Mouse (Mus musculus) cerebellum, adult 2 months (tissue): ENCODE results near the gene Pdlim5. TPM values are rescaled to one million over a fixed set of nuclear protein-coding genes. Genes with fewer than 3 reads are reported as not detected.

Source experiments
- DNase-seq, 2 experiments: peaks; one replicate each; pipeline ENCODE4 v3.0.0; 2021
- H3K27ac ChIP-seq: fragments of 200-500 bp; 2 replicates; pipeline ENCODE4 v1.5.1; 2012; ENCODE audit warnings: low read length, control low read depth, inconsistent platforms; ENCODE audit not compliant: insufficient read depth
- H3K27me3 ChIP-seq: fragments of 200-500 bp; 2 replicates; pipeline ENCODE4 v1.6.1; 2012; ENCODE audit warnings: inconsistent platforms, mild to moderate bottlenecking, low read length, moderate library complexity; ENCODE audit not compliant: control insufficient read depth, insufficient read depth
- H3K4me1 ChIP-seq: fragments of 200-500 bp; 2 replicates; pipeline ENCODE4 v1.6.1; 2011; ENCODE audit warnings: low read length; ENCODE audit not compliant: control insufficient read depth, insufficient read depth
- H3K4me3 ChIP-seq: fragments of 200-500 bp; replicated peaks from 2 replicates; pipeline ENCODE3; 2011; ENCODE audit warnings: mild to moderate bottlenecking, low read depth, low read length, control low read depth; ENCODE audit not compliant: insufficient read depth
- CTCF ChIP-seq: fragments of 200-500 bp; IDR thresholded peaks from 2 replicates; pipeline ENCODE4 v1.5.1; 2011; ENCODE audit warnings: low read depth, mild to moderate bottlenecking, control low read depth, low read length, moderate library complexity, borderline replicate concordance; ENCODE audit not compliant: insufficient read depth
- POLR2A ChIP-seq: fragments of 200-500 bp; IDR thresholded peaks from 2 replicates; pipeline ENCODE4 v1.6.1; 2011; ENCODE audit warnings: low read length, control low read depth, borderline replicate concordance; ENCODE audit not compliant: insufficient read depth
- WGBS: fragments of 180-500 bp; shearing (Covaris S2); methylation state at CpG from one replicate; pipeline ENCODE4 v1.1.7; 2018; 5-methylcytosine and 5-hydroxymethylcytosine counted together
- polyA plus RNA-seq: library from polyadenylated mRNA; depleted of rRNA; stranded (reverse); fragments of >200 nt; gene quantifications from 2 replicates; pipeline ENCODE4 v1.2.3, GENCODE M21; 2012

Gene Pdlim5
- polyA plus RNA-seq, 1 experiment, result 15.7 TPM

DNA sequence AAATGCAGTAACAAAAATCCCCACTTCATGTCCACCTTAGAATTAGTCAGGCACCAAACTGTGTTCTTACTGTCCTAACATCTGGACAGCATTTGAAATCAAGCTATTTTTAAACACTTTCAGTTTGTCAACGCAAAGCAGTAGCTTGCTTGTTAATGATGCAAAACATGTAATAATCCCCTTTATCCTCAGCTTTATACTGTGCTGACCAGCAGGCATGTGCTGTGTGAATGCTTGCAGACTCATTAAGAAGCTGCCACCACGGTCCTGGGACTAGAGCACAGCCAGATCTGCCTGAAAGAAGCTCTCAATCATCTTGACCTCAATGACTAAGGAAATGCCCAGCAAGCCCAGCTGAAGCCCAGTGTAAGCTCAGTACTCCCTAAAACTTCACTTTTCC, 85.0 kb downstream of the Pdlim5 start:
- DNase-seq, result peak in 1 of 2 experiments; percentile 7
- H3K4me3 ChIP-seq, result no peak overlapping the region
- H3K27me3 ChIP-seq, result no peaks in the 10 kb centered on the region
- no peak for TF ChIP-seq CTCF
- no peak for TF ChIP-seq POLR2A
- no peak overlapping the region for H3K27ac ChIP-seq
- no peaks in the 10 kb centered on the region for H3K4me1 ChIP-seq
- WGBS, result 19% methylated on average over 2 of the region's 2 CpGs

DNA sequence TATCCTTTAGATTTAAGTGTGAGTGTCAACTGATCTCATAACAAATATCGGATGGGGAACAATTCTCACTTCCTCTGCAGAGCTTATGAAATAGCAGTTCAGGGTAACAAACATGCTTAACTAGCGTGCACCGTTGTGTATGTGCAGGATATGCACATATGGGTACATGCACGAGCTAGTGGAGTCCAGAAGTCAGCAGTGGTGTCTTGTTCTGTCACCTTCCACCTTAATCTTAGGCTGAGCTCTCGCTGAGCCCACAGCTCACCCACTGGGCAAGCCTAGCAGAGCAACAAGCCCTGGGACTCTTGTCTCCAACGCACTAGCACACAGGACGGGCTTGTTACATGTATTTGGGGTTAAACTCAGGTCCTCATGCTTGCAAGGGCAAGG, 100.2 kb downstream of the Pdlim5 start:
- 78% methylated on average over 7 of the region's 7 CpGs for WGBS
- DNase-seq, result no peak
- H3K27ac ChIP-seq, result no peak overlapping the region
- no peaks in the 10 kb centered on the region for H3K27me3 ChIP-seq
- TF ChIP-seq CTCF, result no peak
- TF ChIP-seq POLR2A, result no peak
- H3K4me3 ChIP-seq, result no peak overlapping the region
- no peaks in the 10 kb centered on the region for H3K4me1 ChIP-seq

DNA sequence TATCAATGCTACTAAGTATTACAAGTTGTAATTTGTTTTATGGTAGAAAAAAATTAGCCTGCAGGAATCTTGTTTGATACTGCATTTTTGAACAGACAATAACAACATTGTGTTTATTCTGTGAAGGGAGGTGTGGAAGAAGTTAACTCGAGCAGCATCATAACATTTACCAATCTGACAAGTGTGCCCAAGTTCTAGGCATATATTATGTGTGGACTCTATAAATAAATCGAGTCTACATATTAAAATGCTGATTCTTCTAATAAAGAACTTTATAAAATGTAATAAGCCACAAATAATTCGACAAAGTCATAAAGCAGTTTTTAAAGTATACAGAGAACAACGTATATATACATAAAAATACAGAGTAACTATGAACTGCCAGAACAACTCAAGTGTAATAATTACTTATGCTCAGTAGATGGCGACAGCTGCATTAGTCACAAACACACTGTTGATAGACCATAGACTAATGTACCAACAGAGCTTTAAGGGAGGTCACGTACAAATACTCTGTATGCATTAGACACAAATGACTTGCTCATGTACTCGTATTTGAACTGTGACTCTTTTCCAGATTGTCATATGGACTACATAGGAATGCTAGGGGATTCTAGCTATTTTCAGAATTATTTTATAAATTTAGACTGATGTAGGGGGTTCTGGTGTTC, 100.7 kb downstream of the Pdlim5 start:
- Histone ChIP-seq H3K27me3 (no peaks in the 10 kb centered on the region), H3K4me3 (no peak overlapping the region), H3K4me1 (no peaks in the 10 kb centered on the region), H3K27ac (no peak overlapping the region)
- TF ChIP-seq POLR2A (no peak), CTCF (peak; percentile 52; the same call in 1 of the 2 replicates)
- WGBS, result 15% methylated on average over 7 of the region's 7 CpGs
- DNase-seq, result peak in 1 of 2 experiments; percentile 30

DNA sequence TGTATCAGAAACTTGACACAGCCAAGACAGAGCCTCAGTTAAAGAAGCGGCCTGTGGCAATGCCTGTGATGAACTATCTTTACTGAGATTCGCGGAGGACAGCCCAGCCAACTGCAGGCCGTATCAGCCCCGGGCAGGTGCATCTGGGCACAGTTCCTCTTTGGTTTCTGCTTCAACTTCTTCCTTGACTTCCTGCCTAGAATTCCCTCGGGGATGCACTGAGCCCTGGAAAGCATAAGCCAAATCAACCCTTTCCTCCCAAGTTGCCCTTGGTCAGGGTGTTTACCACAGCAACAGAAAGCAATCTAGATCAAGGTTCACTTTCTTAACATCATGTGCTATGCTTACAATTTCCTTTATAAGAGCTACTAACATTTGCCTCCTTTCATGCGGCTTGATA, 101.9 kb downstream of the Pdlim5 start:
- Histone ChIP-seq H3K4me3 (no peak overlapping the region), H3K27ac (no peak overlapping the region), H3K27me3 (no peaks in the 10 kb centered on the region), H3K4me1 (no peaks in the 10 kb centered on the region)
- TF ChIP-seq POLR2A (no peak), CTCF (no peak)
- 61% methylated on average over 7 of the region's 7 CpGs for WGBS
- DNase-seq, result no peak

DNA sequence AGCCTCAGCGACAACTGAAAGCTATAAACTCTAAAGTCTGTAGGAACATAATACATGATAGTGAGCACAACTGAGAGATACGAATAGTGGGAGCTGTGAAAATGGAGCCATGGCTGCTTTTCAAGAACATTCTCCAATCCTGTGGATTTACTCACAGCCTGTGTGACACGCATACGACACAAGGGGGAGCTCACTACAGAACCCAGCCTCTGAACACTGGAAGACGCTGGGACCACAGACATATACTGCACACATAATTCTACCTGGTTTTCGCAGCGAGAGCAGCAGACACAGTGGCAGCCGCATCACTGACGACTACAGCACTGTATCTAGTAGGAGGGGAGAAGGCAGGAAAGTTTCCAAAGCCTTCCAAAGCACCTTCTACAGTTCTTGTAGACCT, 112.8 kb downstream of the Pdlim5 start:
- H3K27ac ChIP-seq, result no peak overlapping the region
- peak; percentile 56 to 57 for DNase-seq
- WGBS, result 15% methylated on average over 9 of the region's 9 CpGs
- no peaks in the 10 kb centered on the region for H3K27me3 ChIP-seq
- H3K4me3 ChIP-seq, result peak overlapping the region; percentile 52
- H3K4me1 ChIP-seq, result no peaks in the 10 kb centered on the region
- TF ChIP-seq POLR2A, result no peak
- peak; percentile 77 for TF ChIP-seq CTCF

DNA sequence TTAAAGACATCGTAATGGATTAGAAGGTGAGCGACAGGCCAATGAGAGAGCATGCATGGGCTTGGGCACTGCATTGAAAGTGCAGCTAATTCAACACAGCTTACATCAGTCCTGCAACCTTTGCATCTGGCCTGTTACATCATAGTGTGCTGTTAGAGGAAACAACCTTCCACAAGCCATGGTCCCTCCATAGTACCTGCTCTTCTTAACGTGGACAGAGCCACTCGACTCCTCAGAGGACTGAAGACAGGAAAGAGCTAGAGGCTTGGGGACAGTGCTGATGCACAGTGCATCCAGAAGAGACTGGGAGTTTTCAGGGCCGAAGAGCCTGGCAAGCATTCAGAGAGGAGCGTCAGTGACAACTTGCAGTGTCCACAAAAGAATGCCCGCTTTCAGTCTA, 113.8 kb downstream of the Pdlim5 start:
- H3K4me3 ChIP-seq, result no peak overlapping the region
- no peaks in the 10 kb centered on the region for H3K27me3 ChIP-seq
- no peak overlapping the region for H3K27ac ChIP-seq
- WGBS, result 76% methylated on average over 7 of the region's 7 CpGs
- TF ChIP-seq CTCF, result no peak
- no peak for TF ChIP-seq POLR2A
- H3K4me1 ChIP-seq, result no peaks in the 10 kb centered on the region
- no peak for DNase-seq

DNA sequence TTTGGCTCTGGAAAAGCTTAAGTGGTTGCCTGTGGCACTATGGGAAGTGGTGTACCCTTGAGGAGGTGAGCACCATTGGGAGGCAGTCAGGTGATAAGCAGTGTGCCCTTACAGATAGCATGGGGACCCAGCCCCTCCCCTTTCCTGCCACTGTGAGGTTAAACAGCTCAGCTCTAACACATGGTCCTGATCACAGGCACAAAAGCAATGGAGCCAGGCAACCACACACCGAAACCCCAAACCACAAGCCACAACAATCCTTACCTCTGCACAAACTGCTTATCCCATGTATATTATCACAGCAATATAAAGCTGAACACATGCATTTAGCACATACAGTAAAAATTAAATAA, 114.4 kb downstream of the Pdlim5 start:
- no peaks in the 10 kb centered on the region for H3K4me1 ChIP-seq
- TF ChIP-seq CTCF (no peak), POLR2A (no peak)
- 92% methylated on average over 1 of the region's 1 CpGs for WGBS

DNA sequence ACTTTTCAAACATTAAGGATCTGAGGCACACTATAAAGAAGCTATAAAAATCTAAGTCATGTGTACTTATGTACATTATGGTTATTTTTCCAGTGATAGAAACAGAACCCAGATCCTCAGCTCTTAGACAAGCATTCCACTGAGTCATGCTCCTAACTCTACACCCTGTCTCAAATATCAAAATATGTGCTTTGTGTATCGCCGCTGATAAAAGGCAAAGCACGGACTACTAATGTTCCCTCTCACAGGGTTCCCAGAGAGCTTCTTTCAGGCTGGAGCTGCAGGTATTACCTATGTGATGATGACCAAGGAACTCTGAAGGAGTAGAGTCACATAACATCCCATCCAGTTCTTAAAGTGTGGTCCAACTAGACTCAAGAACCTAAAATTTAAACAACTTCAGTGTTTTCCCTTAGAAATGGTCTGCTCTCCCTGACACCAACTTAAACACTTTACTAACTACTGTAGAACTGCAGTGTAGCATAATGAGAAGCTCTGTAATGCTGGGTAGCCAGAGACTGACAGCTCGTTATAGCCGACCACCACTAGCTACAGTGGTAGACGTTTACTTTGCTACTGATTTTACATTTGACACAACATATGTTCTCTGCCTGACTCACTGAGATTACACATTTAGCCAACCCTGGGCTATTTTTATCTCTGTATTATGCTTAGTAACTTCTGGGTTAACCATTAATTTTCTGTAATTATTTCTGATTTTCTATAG, 115.0 kb downstream of the Pdlim5 start:
- 75% methylated on average over 6 of the region's 6 CpGs for WGBS
- DNase-seq, result no peak
- Histone ChIP-seq H3K27ac (no peak overlapping the region), H3K4me3 (no peak overlapping the region), H3K27me3 (no peaks in the 10 kb centered on the region), H3K4me1 (no peaks in the 10 kb centered on the region)
- TF ChIP-seq POLR2A (no peak), CTCF (no peak)

More for the DNA sequence above, 114.4 kb downstream of the Pdlim5 start:
- no peak for DNase-seq
- no peaks in the 10 kb centered on the region for H3K27me3 ChIP-seq
- H3K27ac ChIP-seq, result no peak overlapping the region
- no peak overlapping the region for H3K4me3 ChIP-seq
